In the genomic region with DNA sequence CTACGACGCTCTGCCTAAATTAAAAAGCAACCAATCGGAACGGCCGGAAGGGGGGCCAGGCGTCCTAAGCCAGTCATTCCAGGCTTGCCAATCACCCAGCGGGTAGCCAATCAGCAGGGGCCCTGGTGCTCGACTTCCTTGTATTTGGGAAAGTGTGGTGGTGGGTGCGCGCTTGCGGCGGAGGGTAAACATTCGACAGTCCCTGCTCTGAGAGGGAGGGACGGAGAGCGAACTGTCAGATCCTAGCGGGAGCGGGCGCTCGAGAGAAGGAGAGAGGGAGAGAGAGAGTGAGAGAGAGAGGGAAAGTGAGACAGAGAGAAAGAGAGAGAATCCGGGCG, we compare ENCODE assay signal across 9 mouse cellular contexts. TPM values are rescaled to one million over a fixed set of nuclear protein-coding genes. Genes with fewer than 3 reads are reported as not detected.
DNase-seq lines count a peak whose midpoint lies in the region; ATAC-seq lines count a peak whose summit lies in the region.
"Had no signal": no experiment of that assay in that cellular context is flagged by ENCODE, and none has a peak within 500 bp of the region (broad histone marks: within the 10 kb centered on the region; RNA-seq: fewer than 3 reads in every experiment).

A gene (plus strand): TSS at position 191 of the 338 bp plus-strand sequence.

- H3K4me2 ChIP-seq in hindbrain, embryonic 12.5 days (replicated peaks): peak within 1 kb of the TSS; percentile 97
- peak within 1 kb of the TSS; percentile 86 for H3K4me2 ChIP-seq in lung, embryonic 15.5 days

- peak within 1 kb of the TSS; percentile 100 for H3K9ac ChIP-seq in hindbrain, embryonic 12.5 days
- H3K9ac ChIP-seq in lung, embryonic 15.5 days: peak within 1 kb of the TSS; percentile 19; the same call in 1 of the 2 replicates

- 1% methylated on average over 19 of the region's 21 CpGs for WGBS in hindbrain, embryonic 12.5 days
- WGBS in lung, embryonic 15.5 days: 2% methylated on average over 19 of the region's 21 CpGs

- H3K27ac ChIP-seq in hindbrain, embryonic 12.5 days: peak within 1 kb of the TSS; percentile 100
- H3K27ac ChIP-seq in lung, embryonic 15.5 days: 0 out of 2 replicates have a peak within 1 kb of the TSS, but pooled peaks have one; percentile 15
- H3K27ac ChIP-seq: macrophage had no signal

- H3K4me3 ChIP-seq in hindbrain, embryonic 12.5 days: peak within 1 kb of the TSS; percentile 97
- H3K4me3 ChIP-seq in lung, embryonic 15.5 days: peak within 1 kb of the TSS; percentile 48

- H3K36me3 ChIP-seq in hindbrain, embryonic 12.5 days: peaks cover 23% of the 10 kb centered on the region
- no peaks in the 10 kb centered on the region for H3K36me3 ChIP-seq in lung, embryonic 15.5 days

- ATAC-seq in hindbrain, embryonic 12.5 days (ENCODE audit: low FRiP score): peak; percentile 86
- ATAC-seq in lung, embryonic 15.5 days (ENCODE audit: borderline replicate concordance, extremely low read depth, low FRiP score, low TSS enrichment): peak; percentile 79

- peak; percentile 43 to 46 for DNase-seq in heart, adult 18-20 months
- DNase-seq in heart, adult 8-10 months (ENCODE audit: low spot score): no peak
- peak; percentile 46 for DNase-seq in fibroblast of lung, adult 2 months (ENCODE audit: low read depth)
- DNase-seq in layer of hippocampus, postnatal 10 days (ENCODE audit: low spot score in 2 of 2): peak; percentile 94 to 96
- DNase-seq in right cerebral cortex, postnatal 25 days: peak; percentile 94
- DNase-seq in spleen, postnatal 36 days (ENCODE audit: low spot score in 2 of 2): no peak

- H3K9me3 ChIP-seq in hindbrain, embryonic 12.5 days (replicated peaks): no peaks in the 10 kb centered on the region
- H3K9me3 ChIP-seq in lung, embryonic 15.5 days: no peaks in the 10 kb centered on the region

- H3K27me3 ChIP-seq in hindbrain, embryonic 12.5 days: no peaks in the 10 kb centered on the region
- H3K27me3 ChIP-seq in lung, embryonic 15.5 days: peaks cover 93% of the 10 kb centered on the region

- no peaks in the 10 kb centered on the region for H3K4me1 ChIP-seq in hindbrain, embryonic 12.5 days
- peaks cover 55% of the 10 kb centered on the region for H3K4me1 ChIP-seq in lung, embryonic 15.5 days

RNA-seq across cellular contexts. Expression of the gene that starts here (rescaled TPM):
- total RNA-seq in heart, adult 18-20 months (2021): under 1 TPM in 1 of 2 experiments, not detected in 1; 0.03 TPM
- under 1 TPM in 1 of 4 experiments, not detected in 3; 0.09 TPM for total RNA-seq in heart, adult 8-10 months (2022)
- polyA plus RNA-seq in hindbrain, embryonic 12.5 days (2016; fragmentation: Nextera tagmentation; extraction: Ambion mirVana): 28.8 and 29.2 TPM in 2 replicates
- 10 to 100 TPM; 60.7 to 69.3 TPM for total RNA-seq in layer of hippocampus, postnatal 10 days (2021)
- 0.32 and 0.39 TPM in 2 replicates for polyA plus RNA-seq in lung, embryonic 15.5 days (2015; fragmentation: Nextera tagmentation; extraction: Ambion mirVana)
- polyA plus RNA-seq: macrophage had no signal

Comparison
In these comparisons a context has a peak if more than half of its experiments do, and no peak if none do; other contexts are left out.
1. RNA of the gene that starts here (total RNA-seq): 60.7 to 69.3 TPM in layer of hippocampus, postnatal 10 days; 0.09 TPM in heart, adult 8-10 months and 0.03 TPM in heart, adult 18-20 months; every median in the first group is over 10 times any median in the second.
2. RNA of the gene that starts here (polyA plus RNA-seq): 28.8 to 29.2 TPM in hindbrain, embryonic 12.5 days; 0.32 to 0.39 TPM in lung, embryonic 15.5 days; every median in the first group is over 10 times any median in the second.
3. Peak in DNase-seq in heart, adult 18-20 months; RNA of the gene not detected or under 1 TPM.
4. Peak in ATAC-seq, H3K4me3 ChIP-seq, H3K27ac ChIP-seq, H3K9ac ChIP-seq and H3K4me2 ChIP-seq in lung, embryonic 15.5 days; RNA of the gene not detected or under 1 TPM.
5. DNase-seq: peak in fibroblast of lung, adult 2 months (single experiment), layer of hippocampus, postnatal 10 days (2 of 2) and right cerebral cortex, postnatal 25 days (single experiment); none in heart, adult 8-10 months (single experiment) and spleen, postnatal 36 days (0 of 2).